Mouse (Mus musculus): ENCODE measurements around the gene Klhl36.
"Not testable (repeated sequence)": the region's sequence is repeated elsewhere in the genome, so short reads cannot be mapped to it uniquely, and the experiment has no call there.

Gene Klhl36

DNA sequence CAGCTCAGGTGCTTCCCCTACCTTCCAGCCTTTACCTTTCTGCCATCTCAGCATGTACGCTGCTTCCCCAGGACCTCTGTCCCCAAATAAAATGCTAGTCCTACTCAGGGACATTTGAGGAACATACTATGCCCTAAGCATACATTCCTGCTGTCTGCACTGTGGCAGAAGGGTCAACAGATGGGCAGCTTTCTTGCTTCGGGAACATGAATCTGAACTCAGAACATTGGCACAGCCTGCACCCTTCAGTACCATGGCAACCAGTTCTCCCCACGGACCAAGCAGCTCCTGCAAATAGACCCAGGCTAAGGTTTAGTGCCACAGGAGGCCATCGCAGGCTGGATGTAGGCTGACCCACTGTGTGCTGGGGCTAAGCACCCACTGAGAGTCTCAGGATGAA, 25.2 kb upstream of the Klhl36 start:
- no peak for DNase-seq

DNA sequence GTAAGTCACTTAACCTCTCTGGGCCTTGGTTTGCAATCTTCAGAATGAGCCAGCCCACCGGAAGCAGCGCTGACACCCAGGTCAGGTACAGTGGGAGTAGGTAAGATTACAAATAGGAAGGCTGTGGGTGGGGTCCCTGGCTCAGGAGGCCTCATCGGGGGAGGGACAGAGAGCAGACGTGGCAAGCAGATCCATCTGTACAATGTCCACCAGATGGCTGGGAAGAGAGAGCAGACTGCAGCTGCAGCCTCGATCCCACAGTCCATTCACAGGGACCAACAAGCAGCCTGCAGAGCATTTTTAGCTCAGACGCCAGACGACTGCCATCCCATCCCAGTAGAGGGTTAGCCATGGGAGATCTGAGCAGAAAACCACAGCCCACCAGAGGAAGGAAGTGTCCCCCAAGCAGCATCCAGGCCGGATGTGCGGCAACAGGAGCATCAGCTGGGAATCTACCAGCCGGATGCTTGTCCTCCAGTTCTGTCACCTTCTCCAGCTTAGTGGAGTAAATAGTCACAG, 24.5 kb upstream of the Klhl36 start:
- DNase-seq, result no peak

DNA sequence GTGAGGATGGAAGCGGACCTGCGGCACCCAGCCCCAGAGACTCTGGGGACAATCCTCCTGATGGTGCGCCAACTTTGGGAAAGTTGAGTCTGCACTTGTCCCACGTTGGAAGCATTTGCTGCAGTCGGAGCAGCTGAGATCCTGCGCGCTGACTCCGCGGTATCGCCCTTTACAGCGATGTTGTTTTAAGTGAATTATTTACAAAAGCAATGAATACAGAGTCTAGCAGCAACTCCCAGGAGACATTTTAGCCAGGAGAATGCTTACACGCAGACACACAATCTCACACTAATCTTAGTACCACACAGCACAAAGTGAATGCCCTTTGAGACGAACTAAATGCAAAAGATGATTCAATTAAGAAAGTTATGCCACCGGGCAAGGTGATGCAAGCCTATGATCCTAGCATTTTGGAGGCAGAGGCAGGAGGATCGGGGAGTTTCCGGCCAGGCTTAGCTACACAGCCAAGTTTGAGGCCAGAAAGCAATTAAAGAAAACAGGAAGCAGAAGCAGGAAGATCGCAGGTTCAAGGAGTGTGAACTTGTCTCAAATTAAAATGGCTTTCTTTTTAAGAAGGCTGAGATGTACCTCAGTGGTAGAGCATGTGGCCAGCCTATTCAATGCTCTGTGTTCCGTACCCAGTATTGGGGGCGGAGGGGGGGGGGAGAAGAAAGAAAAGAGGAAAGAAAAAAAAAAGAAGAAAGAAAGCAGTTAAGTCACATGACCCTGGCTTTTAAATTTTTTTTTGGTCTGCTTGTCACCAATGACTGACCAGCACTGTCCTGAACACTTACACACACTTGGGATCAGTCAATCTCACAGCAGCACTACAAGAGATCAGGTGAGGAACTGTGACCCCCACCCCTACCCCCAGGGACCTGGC, 23.7 kb upstream of the Klhl36 start:
- DNase-seq, result no peak

DNA sequence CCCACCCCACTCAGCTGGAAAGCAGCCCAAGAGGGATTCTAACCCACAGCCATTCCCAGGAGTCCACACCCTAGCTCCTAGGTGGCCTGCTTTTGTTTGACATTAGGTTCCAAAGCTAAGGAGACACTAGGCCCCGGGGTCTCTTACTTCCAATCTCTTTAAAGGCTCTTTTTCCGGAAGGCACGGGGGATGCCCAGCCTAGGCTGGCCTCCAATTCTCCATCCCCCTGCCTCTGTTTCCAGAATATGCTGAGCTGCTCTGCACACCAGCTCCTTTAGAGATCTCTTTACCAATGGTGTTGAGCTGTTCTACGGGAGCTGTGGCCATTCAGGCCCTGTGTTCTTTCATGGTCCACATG, 23.1 kb upstream of the Klhl36 start:
- no peak for DNase-seq

DNA sequence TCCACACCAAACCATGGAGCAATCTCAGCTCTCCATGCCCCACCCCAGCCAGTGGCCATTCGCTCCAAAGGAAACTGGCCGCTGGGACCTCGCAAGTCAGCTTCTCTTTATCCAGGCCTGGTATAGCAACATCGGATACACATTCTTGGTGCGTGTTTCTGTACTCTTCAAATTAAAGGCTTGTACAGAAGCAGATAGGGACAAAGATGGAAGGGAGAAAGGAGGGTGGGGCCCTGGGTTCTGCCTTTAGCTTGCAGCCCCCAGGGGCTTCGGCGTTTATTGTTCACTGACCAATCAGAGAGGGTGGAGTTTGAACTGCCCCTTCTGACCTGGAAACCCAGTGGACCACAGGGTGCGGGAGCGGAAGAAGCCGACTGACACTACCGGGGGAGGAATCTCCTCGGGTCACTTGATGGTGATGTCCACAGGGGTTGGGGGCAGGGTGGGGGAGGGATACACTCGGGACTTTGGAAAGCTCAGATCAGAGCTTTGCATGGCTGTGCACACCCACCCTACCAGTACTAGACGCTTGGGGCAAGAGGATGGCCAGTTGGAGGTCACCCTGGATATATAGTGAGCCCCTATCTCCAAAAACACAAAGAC, 22.5 kb upstream of the Klhl36 start:
- DNase-seq, result no peak

DNA sequence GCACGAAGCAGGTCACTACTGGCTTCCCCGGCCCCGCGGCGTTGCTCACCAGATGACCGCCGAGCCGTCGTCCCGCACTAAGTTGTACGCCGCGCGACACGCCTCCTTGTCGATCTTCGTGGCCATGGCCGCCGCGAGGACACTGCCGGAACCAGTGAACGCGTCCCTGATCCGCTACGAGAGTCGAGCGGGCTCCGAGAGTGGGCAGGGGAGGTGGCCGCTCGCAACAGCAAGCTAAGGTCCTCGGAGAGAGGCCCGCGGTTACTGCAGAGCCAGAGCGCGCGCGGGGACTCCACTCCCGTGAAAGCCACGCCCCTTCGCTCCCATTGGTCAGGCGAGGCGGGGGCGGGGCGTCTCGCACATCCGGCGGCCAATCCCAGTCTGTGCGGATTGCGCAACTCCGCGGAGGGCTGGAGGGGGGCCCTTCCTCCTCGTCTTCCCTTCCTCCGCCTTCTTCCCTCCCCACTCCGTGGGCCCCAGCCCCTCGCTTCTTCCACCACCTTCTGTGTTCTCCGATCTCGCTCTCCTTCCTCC, 21.7 kb upstream of the Klhl36 start, which contains the start of gene Cotl1:
Gene Cotl1 (minus strand): TSS at position 270 of the 534 bp plus-strand sequence.
- DNase-seq, result peak; percentile 97

DNA sequence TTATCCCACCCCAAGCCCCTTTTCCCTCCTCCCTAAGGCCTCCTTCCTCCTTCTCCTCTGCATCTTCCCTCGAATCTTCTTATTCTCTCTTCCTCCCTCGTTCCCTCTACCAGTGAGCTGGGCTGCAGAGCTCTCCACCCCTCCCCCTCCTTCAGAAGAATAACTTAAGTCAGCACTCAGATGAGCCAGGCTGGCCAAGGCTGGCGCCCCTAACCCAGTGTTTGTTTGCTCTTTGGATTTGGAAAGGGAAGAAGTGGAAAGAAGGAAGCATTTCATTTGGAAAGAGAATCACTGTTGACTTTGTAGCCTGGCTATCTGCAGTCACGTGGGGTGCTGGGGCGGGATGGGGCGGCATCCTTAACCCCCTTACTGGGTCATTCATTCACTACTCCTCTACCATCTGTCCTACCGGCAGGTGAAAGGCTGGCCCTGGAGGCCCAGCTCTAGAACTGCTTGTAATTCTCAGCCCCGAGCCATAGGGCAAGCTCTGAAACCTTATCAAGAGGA, 21.1 kb upstream of the Klhl36 start:
- DNase-seq, result peak; percentile 77

DNA sequence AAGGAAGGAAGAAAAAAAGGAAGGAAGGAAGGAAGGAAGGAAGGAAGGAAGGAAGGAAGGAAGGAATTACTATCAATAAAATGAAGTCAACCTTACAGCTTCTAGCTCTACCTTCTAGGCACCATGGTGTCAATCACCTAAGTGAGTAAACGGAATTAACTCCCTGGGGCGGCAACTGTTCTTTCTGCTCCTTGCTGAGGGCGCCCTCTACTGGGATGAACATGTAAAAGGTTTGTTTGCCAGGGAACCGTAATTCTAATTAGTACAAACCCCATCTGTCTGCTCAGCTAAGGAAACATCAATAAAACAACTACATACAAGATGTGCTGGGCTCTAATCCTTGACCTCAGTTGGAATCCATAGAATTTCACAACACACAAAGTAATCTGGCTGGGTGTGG, 18.6 kb upstream of the Klhl36 start:
- peak; percentile 89 for DNase-seq

DNA sequence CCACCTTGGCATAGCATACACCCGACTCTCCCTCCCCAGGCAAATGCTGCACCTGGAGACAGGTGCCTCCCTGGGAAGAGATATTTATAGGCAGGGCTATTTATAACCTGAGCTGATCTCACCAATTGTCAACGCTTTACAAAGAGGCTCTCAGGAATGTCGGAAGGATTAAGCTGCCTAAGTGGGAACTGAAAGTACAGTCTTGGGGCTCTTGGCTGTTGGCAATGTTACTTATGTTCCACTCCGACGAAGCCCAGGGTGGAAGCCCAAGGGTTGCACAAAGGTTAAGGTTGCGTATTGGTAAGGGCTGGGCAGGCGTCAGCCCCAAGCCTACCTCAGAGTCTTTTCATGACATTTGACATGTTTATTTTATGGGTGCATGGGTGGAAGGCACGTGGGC, 17.5 kb upstream of the Klhl36 start:
- DNase-seq, result peak; percentile 37

DNA sequence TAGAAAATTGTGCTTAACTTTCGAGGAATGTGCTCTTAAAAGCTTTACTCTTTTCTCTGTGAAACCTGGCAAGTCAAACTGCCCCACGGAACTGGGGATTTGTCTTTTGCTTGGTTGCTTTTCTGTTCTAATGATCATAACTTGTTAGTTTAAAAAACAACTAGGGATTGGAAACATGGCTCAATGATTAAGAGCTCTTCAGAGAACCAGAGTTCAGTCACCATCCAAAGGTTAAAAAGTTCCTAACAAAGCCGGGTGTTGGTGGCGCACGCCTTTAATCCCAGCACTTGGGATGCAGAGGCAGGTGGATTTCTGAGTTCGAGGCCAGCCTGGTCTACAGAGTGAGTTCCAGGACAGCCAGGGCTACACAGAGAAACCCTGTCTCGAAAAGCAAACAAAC, 16.3 kb upstream of the Klhl36 start:
- not testable (repeated sequence) for DNase-seq

DNA sequence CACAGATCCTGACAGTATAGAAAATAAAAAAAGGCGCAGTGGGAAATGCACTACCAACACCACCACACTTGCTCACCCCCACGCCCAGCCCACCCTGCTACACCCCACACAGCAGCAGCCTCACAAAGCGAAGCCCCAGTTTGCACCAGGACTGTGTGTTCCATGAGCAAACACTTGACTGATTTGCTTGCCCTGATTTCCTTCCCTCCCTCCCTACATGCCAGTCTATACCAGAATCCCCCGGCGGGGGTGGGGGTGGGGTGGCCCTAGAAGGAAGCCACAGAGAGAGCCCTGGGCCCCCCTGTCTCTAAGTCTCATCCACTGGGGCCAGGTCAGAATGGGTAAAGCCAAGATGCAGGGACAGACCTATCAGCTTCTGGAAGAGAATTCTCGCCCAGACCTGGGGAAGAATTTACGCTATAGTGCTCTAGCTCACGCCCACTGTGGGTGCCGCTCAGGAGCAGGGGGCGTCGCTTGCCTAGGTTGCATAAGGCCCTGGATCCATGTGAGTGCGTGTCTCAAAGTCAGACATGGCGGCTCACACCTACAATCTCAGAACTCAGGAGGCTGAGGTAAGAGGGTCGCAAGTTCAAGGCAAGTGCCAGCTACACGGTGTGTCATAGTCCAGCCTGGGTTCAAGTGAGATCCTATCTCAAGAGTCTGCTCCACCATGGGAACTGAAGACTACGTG, 14.7 kb upstream of the Klhl36 start:
- no peak for DNase-seq

DNA sequence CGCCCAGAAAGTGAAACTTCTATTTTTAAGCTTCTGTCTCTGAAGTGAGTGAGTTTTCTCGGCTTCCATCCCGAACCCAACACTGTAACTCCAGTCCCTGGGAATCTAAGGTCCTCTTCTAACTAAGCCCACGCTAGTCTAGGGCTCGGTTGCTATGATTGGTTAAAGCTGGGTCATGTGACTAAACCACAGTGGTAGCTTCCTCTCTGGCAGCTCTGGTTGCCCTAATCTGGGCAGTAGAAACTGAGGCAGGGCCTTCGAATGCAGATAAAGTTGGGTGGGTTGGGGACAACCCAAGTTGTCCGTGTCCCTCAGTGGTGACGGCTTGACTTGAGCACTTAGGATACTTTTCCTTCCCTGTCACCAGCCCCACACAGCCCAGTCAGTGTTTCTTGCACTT, 8.5 kb upstream of the Klhl36 start:
- no peak for DNase-seq

DNA sequence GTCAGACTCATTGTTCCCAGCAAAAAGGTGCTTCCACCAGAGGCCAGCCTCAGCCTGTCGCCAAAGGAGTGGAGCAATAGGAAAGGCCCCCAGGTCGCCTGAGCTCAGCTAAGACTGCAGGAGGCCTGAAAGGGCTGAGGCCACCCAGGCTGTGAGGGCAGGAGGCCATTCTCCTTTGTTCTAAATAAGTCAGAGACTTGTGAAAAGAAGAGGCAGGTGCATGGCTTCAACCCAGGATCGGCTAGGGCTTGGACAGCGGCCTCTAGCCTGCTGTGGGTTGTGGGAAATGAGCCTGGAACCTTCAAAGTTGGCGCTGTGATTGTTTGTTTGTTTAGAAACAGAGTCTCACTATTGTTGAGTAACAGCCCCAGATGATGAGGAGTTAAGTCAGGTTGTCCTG, 8.0 kb upstream of the Klhl36 start:
- DNase-seq, result no peak

DNA sequence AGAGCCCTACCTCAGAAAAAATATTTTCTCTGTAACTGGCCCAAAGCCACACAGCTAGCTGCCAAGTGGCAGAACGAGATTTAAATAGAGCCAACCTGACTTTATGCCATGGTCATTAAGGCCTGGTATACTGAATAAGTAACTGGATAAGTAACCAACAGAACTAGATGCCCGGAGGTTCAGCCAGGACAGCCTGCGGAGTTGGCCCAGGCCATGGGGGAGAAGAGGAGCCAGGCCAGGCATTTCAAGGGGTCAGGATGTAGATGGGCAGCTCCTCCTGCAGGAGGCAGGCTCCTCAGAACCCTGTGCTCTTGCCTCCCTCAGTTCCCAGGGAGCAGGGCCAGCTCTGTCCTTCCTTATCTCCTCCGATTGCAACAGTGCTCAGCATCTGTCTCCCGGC, 6.4 kb upstream of the Klhl36 start:
- DNase-seq, result no peak

DNA sequence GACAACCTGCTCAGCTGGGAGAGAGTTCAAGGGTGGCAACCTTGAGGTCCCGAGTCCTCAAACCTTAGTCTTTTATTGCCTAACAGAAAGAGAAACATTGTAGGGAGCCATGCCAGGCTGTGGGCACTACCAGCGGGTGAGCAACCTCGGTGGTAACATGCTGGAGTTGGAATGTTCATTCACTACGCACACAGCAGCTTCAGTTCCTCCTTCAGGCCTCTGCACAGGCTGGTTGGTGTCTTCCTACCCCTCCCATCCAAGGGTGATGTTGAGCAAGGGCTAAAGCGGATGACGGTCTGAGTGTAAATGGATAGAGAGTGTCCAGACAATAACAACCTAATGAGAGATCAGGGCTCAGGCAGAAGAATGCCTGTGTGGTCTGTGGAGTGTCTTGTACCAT, 4.3 kb upstream of the Klhl36 start:
- DNase-seq, result no peak

DNA sequence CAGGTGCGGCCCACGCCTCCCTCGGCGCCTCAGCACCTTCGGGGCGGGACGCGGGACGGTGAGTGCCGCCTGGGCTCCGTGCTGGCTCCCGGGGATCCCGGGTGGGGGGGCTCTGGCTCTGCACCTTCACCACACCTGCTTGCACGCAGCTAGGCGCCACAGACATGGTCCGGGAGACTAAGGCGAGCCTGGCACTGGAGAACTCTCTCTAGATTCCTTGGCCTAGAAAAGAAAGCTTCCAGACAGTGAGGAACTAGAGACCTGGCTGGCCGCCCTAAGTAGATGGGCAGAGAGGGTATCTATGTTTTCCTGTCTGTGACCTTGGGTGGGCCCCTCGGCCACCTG, 296 bp downstream of the Klhl36 start:
- no peak for DNase-seq

DNA sequence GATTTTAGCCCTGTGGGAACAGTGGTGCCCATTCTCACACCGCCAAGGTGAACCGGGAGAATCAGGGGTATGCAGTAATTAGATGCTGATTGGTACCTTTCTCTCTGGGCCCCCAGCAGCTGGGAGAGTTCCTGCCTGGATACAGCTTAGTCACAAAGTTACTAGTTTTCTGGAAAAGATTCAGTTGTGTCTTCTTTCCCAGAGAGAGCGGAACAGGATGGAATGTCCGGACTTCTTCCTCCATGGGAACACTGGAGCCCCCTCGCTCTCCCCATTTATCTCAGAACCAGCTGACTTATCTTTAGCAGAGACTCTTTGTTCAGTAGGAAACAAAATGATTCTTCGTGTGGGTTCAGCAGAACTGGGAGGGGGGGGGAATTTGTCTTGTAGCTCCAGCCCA, 683 bp downstream of the Klhl36 start:
- DNase-seq, result no peak

DNA sequence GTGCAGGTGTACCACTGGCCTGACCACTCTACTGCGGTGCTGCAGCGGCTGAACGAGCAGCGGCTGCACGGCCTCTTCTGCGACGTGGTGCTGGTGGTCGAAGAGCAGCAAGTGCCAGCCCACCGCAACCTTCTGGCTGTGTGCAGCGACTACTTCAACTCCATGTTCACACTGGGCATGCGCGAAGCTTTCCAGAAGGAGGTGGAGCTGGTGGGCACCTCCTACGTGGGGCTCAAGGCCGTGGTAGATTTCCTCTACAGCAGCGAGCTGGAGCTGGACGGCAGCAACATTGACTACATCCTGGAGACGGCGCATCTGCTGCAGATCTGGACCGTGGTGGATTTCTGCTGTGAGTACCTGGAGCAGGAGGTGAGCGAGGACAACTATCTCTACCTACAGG, 7.5 kb downstream of the Klhl36 start:
- no peak for DNase-seq

DNA sequence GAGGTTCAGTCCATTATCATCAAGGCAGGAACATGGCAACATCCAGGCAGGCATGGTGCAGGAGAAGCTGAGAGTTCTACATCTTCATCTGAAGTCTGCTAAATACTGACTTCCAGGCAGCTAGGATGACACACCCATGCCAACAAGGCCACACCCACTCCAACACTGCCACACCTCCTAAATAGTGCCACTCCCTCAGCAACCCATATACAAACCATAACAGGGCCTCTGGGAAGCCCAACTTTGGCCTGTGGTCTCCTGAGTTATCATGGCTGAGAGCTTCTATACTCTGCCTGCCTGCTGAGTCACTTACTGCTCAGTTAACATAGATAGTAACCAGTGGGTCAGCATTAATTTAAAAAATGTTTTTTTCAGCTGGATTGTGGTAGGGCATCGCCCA, 11.1 kb downstream of the Klhl36 start:
- DNase-seq, result no peak

DNA sequence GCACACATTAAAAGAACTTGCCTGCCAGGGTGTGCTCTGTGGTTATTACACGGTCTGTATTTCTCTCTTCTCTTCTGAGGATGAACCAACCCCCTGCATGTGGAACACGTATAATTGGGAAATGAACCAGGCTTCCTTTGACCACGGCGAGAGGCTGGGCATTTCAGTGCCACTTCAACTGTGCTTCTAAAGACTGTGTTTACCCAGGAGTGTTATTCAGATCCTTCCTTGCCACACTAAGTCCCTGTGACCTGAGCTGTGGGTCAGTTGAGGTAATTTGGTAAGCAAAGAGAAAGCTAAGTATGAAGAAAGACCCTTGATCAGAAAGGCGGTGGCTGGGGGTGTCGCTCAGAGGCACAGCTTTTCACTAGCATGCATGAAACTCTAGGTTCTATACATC, 19.2 kb downstream of the Klhl36 start:
- no peak for DNase-seq

DNA sequence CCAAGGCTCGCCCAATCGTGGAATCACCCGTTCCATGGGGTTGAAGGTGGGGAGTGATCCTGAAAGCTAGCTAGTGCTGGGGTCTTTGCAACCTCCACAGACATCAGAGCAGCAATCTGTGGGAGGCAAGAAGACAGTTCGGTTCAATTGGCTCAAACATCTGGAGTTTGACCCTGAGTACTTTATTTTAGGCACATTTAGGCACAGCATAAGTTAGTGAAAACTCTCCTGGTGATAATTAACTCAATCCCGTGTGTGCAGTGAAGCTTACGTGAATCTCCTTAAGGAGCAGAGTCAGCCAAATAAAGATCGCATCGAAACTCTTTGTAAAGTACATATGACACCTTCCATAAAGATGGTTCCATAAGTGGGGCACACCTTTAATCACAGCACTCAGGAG, 19.9 kb downstream of the Klhl36 start:
- DNase-seq, result no peak

DNA sequence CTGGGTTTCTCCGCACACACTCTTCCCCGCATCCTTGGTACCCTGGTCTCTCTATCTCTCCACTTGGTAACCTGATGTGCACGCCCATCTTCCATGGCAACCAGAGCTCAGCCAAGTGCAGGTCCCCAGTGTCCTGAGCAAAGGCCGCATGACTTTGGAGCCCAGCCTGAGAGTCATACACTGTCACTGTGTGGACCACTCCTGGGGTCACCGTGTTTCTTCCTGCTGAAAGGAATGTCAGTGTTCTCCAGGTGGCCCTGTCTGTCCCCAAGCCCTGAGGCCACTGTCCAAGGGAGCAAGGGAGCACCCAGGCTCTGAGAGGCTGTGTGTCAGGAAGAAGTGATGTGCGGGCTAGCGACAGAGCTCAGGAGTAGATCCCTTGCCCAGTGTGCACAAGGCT, 21.2 kb downstream of the Klhl36 start:
- DNase-seq, result no peak

DNA sequence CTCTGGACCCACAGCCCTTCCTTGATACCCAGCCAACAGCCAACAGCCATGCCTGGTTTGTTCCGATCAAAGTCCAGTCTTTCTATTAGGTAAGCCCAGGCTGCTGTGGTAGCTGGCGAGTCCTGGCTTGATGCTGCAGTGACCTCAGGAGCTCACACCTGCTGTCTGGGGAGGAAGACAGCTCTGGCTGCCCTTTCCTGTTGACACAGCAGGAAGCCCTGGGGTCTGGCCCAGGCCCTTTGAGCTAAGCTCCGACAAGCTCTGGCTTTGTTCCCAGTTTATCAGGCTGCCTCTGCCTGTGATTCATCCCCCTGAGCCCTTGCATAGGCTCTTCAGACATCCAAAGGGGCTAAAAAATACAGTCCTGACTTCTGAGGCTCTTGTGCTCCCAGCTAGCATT, 23.5 kb downstream of the Klhl36 start:
- DNase-seq, result peak; percentile 34

DNA sequence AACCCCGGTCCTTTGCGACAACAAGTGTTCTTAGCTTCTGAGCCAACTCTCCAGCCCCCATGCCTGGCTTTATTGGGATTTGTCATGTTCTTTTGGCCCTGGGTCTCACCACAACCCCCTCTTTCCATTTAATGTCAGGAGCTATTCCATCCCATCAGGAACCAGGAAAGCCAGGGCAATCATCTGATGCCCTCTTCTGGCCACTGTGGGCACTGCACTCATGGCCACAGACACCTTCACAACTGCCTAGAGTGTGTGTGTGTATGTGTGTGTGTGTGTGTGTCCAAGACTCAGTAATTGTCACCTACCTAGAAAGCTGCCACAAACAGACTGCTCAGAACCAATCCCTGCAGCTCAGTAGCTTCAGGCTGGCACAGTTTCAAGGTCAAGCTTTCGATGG, 25.1 kb downstream of the Klhl36 start:
- no peak for DNase-seq
